Mouse (Mus musculus): ENCODE results near the gene Olfr1128. TPM values are rescaled to one million over a fixed set of nuclear protein-coding genes. Genes with fewer than 3 reads are reported as not detected.
"Not testable (repeated sequence)": the region's sequence is repeated elsewhere in the genome, so short reads cannot be mapped to it uniquely, and the experiment has no call there.

Gene Olfr1128
- polyA plus RNA-seq, 1 experiment from 2014 or later: not detected

DNA sequence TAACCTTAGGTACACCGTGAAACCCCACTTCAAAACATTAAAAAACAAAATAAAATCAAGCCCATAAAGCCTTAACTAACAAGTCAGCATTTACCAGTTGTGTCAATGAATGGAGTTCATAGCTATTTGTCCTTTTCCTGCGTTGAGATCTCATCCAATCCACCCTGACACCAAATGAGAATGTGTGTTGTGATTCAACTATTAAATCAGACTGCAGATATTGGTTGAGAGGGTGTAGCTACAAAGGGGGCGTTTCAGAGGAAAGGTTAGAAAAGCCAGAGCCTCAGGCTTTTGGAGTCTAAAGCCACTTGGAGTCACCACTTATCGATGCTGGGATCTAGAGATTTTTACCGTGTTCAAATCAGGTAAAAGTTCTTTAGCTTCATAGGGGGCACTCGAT lies 39.1 kb downstream of the Olfr1128 start, which contains the start of gene Pramel6:
TSS of gene Pramel6 (plus strand) at position 301 of the 400 bp plus-strand sequence.
- Histone ChIP-seq H3K9ac (ENCODE audit: low read length) (no peak within 1 kb of the TSS), H3K36me3 (ENCODE audit: control insufficient read depth, insufficient read depth, low read length) (no peaks in the 10 kb centered on the region), H3K4me2 (ENCODE audit: low read depth, low read length) (no peak within 1 kb of the TSS), H3K4me3 (replicated peaks; ENCODE audit: low read length) (no peak within 1 kb of the TSS), H3K27ac (ENCODE audit: low read length) (no peak within 1 kb of the TSS), H3K9me3 (replicated peaks; ENCODE audit: control insufficient read depth, low read length) (no peaks in the 10 kb centered on the region), H3K4me1 (ENCODE audit: control insufficient read depth, insufficient read depth, low read length) (no peaks in the 10 kb centered on the region), H3K27me3 (ENCODE audit: control insufficient read depth, insufficient read depth, low read length) (no peaks in the 10 kb centered on the region)
- no peak for ATAC-seq (ENCODE audit: insufficient read depth, low FRiP score)
- WGBS: 83% methylated on average over 6 of the region's 6 CpGs

DNA sequence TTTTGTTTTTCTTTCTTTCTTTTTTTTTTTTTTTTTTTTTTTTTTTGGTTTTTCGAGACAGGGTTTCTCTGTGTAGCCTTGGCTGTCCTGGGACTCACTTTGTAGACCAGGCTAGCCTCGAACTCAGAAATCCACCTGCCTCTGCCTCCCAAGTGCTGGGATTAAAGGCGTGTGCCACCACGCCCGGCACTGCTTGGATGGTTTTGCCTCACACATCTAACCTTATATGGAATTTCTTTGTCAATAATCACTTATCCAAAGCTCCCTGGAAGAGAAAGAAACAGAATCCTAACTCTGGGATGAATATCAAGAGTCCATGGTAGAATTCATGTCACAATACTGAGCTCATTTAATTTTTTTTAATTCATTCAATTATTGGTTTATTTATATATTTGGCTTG lies 48.3 kb downstream of the Olfr1128 start, which contains the start of gene Pramel7:
TSS of gene Pramel7 (minus strand) at position 101 of the 400 bp plus-strand sequence.
- not testable (repeated sequence) for H3K4me3 ChIP-seq (replicated peaks; ENCODE audit: low read length); H3K9me3 ChIP-seq (replicated peaks; ENCODE audit: control insufficient read depth, low read length); ATAC-seq (ENCODE audit: insufficient read depth, low FRiP score); H3K4me1 ChIP-seq (ENCODE audit: control insufficient read depth, insufficient read depth, low read length); H3K27me3 ChIP-seq (ENCODE audit: control insufficient read depth, insufficient read depth, low read length); H3K4me2 ChIP-seq (ENCODE audit: low read depth, low read length); H3K36me3 ChIP-seq (ENCODE audit: control insufficient read depth, insufficient read depth, low read length); H3K27ac ChIP-seq (ENCODE audit: low read length); H3K9ac ChIP-seq (ENCODE audit: low read length)
- 90% methylated on average over 4 of the region's 5 CpGs for WGBS

Other genes with a start within 250 kb of the Olfr1128 start
- gene Olfr1118, start 238.0 kb downstream of the Olfr1128 start, polyA plus RNA-seq (2015; fragmentation: Nextera tagmentation; extraction: Ambion mirVana): not detected in 2 replicates
- gene Olfr1120, start 190.7 kb downstream of the Olfr1128 start, polyA plus RNA-seq (2015; fragmentation: Nextera tagmentation; extraction: Ambion mirVana): not detected in 2 replicates
- gene Olfr1121, start 175.6 kb downstream of the Olfr1128 start, polyA plus RNA-seq (2015; fragmentation: Nextera tagmentation; extraction: Ambion mirVana): not detected in 2 replicates
- not detected in 2 replicates for gene Olfr1122, start 159.7 kb downstream of the Olfr1128 start, polyA plus RNA-seq (2015; fragmentation: Nextera tagmentation; extraction: Ambion mirVana)
- gene Olfr1123, start 128.9 kb downstream of the Olfr1128 start, polyA plus RNA-seq (2015; fragmentation: Nextera tagmentation; extraction: Ambion mirVana): not detected in 2 replicates
- 0.06 and 0.09 TPM in 2 replicates for gene Olfr1124, start 115.3 kb downstream of the Olfr1128 start, polyA plus RNA-seq (2015; fragmentation: Nextera tagmentation; extraction: Ambion mirVana)
- not detected in 2 replicates for gene Olfr1126, start 91.6 kb downstream of the Olfr1128 start, polyA plus RNA-seq (2015; fragmentation: Nextera tagmentation; extraction: Ambion mirVana)
- not detected in 2 replicates for gene Pramel7, start 48.4 kb downstream of the Olfr1128 start, polyA plus RNA-seq (2015; fragmentation: Nextera tagmentation; extraction: Ambion mirVana)
- gene Pramel6, start 39.0 kb downstream of the Olfr1128 start, polyA plus RNA-seq (2015; fragmentation: Nextera tagmentation; extraction: Ambion mirVana): not detected in 2 replicates
- gene Olfr153, start 13.7 kb downstream of the Olfr1128 start, polyA plus RNA-seq (2015; fragmentation: Nextera tagmentation; extraction: Ambion mirVana): not detected in 2 replicates
- not detected in 2 replicates for gene Olfr1129, start 28.4 kb upstream of the Olfr1128 start, polyA plus RNA-seq (2015; fragmentation: Nextera tagmentation; extraction: Ambion mirVana)
- not detected in 2 replicates for gene Olfr1130, start 60.7 kb upstream of the Olfr1128 start, polyA plus RNA-seq (2015; fragmentation: Nextera tagmentation; extraction: Ambion mirVana)
- gene Olfr1131, start 81.6 kb upstream of the Olfr1128 start, polyA plus RNA-seq (2015; fragmentation: Nextera tagmentation; extraction: Ambion mirVana): not detected in 2 replicates
- not detected in 2 replicates for gene Olfr1132, start 92.0 kb upstream of the Olfr1128 start, polyA plus RNA-seq (2015; fragmentation: Nextera tagmentation; extraction: Ambion mirVana)
- gene Olfr1133, start 101.8 kb upstream of the Olfr1128 start, polyA plus RNA-seq (2015; fragmentation: Nextera tagmentation; extraction: Ambion mirVana): not detected in 2 replicates
- not detected in 2 replicates for gene Olfr1134, start 112.9 kb upstream of the Olfr1128 start, polyA plus RNA-seq (2015; fragmentation: Nextera tagmentation; extraction: Ambion mirVana)
- gene Olfr1135, start 128.1 kb upstream of the Olfr1128 start, polyA plus RNA-seq (2015; fragmentation: Nextera tagmentation; extraction: Ambion mirVana): not detected in 2 replicates
- not detected in 2 replicates for gene Olfr1136, start 148.4 kb upstream of the Olfr1128 start, polyA plus RNA-seq (2015; fragmentation: Nextera tagmentation; extraction: Ambion mirVana)
- not detected in 2 replicates for gene Olfr1137, start 167.6 kb upstream of the Olfr1128 start, polyA plus RNA-seq (2015; fragmentation: Nextera tagmentation; extraction: Ambion mirVana)
- not detected in 2 replicates for gene Olfr1138, start 194.4 kb upstream of the Olfr1128 start, polyA plus RNA-seq (2015; fragmentation: Nextera tagmentation; extraction: Ambion mirVana)
- gene Olfr1140, start 198.2 kb upstream of the Olfr1128 start, polyA plus RNA-seq (2015; fragmentation: Nextera tagmentation; extraction: Ambion mirVana): not detected in 2 replicates
- not detected in 2 replicates for gene Olfr1141, start 208.4 kb upstream of the Olfr1128 start, polyA plus RNA-seq (2015; fragmentation: Nextera tagmentation; extraction: Ambion mirVana)
- not detected in 2 replicates for gene Olfr152, start 233.9 kb upstream of the Olfr1128 start, polyA plus RNA-seq (2015; fragmentation: Nextera tagmentation; extraction: Ambion mirVana)